Mouse (Mus musculus) adrenal gland, adult (tissue): ENCODE data around the gene Acad8.

ENCODE experiments used
- DNase-seq, 2 experiments: peaks; one replicate each; pipeline ENCODE4 v3.0.0; 2022 to 2023; ENCODE audit warnings: low spot score in 1 of 2; ENCODE audit not compliant: inconsistent age in 2 of 2

Gene Acad8

GRCm38 (mm10) chr9:26999461-27000395 is at the start of gene Acad8, which contains the start of gene Thyn1:
TSS of gene Acad8 (minus strand) at chr9:26999566.
TSS of gene Thyn1 (plus strand) at chr9:26999710.
- peak; percentile 96 to 98 for DNase-seq

- DNase-seq = no peak
These were observed 44.5 kb upstream of the Acad8 start for GRCm38 (mm10) chr9:27043892-27044291.

GRCm38 (mm10) chr9:27030763-27031100 is 31.4 kb upstream of the Acad8 start:
- DNase-seq = no peak

- DNase-seq = peak; percentile 97 to 99
These were observed 30.7 kb upstream of the Acad8 start, which contains the start of the genes Vps26b and Ncapd3 for GRCm38 (mm10) chr9:27029828-27030762. TSS of gene Vps26b (minus strand) at chr9:27030065. TSS of gene Ncapd3 (plus strand) at chr9:27030175.

- peak in 1 of 2 experiments; percentile 50 for DNase-seq
These were observed 29.9 kb upstream of the Acad8 start for GRCm38 (mm10) chr9:27029022-27029827.

GRCm38 (mm10) chr9:27026708-27027107 is 27.3 kb upstream of the Acad8 start:
- DNase-seq = no peak

GRCm38 (mm10) chr9:27023681-27024080 is 24.3 kb upstream of the Acad8 start:
- DNase-seq = no peak

- DNase-seq = no peak
These were observed 19.6 kb upstream of the Acad8 start for GRCm38 (mm10) chr9:27018961-27019360.

- DNase-seq = no peak
These were observed 12.2 kb upstream of the Acad8 start for GRCm38 (mm10) chr9:27011572-27011971.

GRCm38 (mm10) chr9:27009231-27009630 is 9.9 kb upstream of the Acad8 start:
- DNase-seq = no peak

- no peak for DNase-seq
These were observed 7.5 kb upstream of the Acad8 start for GRCm38 (mm10) chr9:27006866-27007265.

GRCm38 (mm10) chr9:27005933-27006332 is 6.6 kb upstream of the Acad8 start:
- no peak for DNase-seq

- no peak for DNase-seq
These were observed 5.9 kb upstream of the Acad8 start for GRCm38 (mm10) chr9:27005231-27005630.

GRCm38 (mm10) chr9:26998669-26999460 is 501 bp downstream of the Acad8 start:
- DNase-seq = no peak

GRCm38 (mm10) chr9:26997501-26997900 is 1.9 kb downstream of the Acad8 start:
- DNase-seq = peak in 1 of 2 experiments; percentile 35

- DNase-seq = peak in 1 of 2 experiments; percentile 47
These were observed 2.3 kb downstream of the Acad8 start for GRCm38 (mm10) chr9:26997062-26997461.

GRCm38 (mm10) chr9:26993900-26994299 is 5.5 kb downstream of the Acad8 start:
- DNase-seq = no peak

- no peak for DNase-seq
These were observed 6.2 kb downstream of the Acad8 start for GRCm38 (mm10) chr9:26993118-26993517.

GRCm38 (mm10) chr9:26990181-26990580 is 9.2 kb downstream of the Acad8 start:
- DNase-seq = no peak
